Mouse (Mus musculus) lung, adult 2 months (tissue): ENCODE results near the gene Gm37240.

ENCODE experiments used
- CTCF ChIP-seq: fragments of 200-500 bp; IDR thresholded peaks from 2 replicates; pipeline ENCODE4 v1.5.1; 2011; ENCODE audit warnings: mild to moderate bottlenecking, low read length, control low read depth; ENCODE audit not compliant: insufficient read depth
- POLR2A ChIP-seq: fragments of 200-500 bp; IDR thresholded peaks from 2 replicates; pipeline ENCODE4 v1.6.1; 2011; ENCODE audit warnings: low read depth, mild to moderate bottlenecking, control low read depth, low read length, borderline replicate concordance; ENCODE audit errors: extremely low read depth

- TF ChIP-seq CTCF, result no peak
- TF ChIP-seq POLR2A, result no peak
These were observed 1240.9 kb downstream of the Gm37240 start for GRCm38 (mm10) chr3:84646331-84646845.
